Mouse (Mus musculus): ENCODE data around the gene Sla2. TPM values are rescaled to one million over a fixed set of nuclear protein-coding genes. Genes with fewer than 3 reads are reported as not detected.
"Not testable (repeated sequence)": the region's sequence is repeated elsewhere in the genome, so short reads cannot be mapped to it uniquely, and the experiment has no call there.

Sla2 gene
- under 1 TPM; 0.18 to 0.21 TPM for total RNA-seq (2021)
- long read RNA-seq, experiment 1, partial matches to known transcripts = 0 of 1 reads
- long read RNA-seq, experiment 1, other reads (novel, unspliced or antisense) = 1 of 1 reads
- long read RNA-seq, experiment 2, partial matches to known transcripts = 0 of 2 reads
- long read RNA-seq, experiment 2, other reads (novel, unspliced or antisense) = 0 of 2 reads

DNA sequence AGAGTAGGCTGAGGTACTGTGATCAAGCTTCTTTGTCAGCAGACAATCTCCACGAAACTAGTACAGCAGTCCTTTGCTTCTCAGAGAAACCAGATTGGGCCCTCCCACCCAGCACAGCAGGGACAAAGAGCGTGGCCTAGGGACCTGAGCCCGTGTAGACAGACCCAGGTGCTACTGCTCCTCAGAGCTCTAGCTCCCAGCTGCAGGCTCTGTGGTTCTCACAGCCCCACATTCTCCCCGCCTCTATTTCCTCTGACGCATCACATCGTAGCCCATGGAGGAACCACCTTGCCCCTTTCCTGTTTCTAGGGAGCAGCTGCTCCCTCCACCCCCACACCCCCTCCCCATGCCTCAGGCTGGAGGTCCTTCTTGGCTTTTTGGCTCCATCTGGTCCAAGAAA is at the start of gene Sla2:
Sla2 (minus strand) TSS at position 176 of the 400 bp plus-strand sequence.
- intact Hi-C loops (cut with DNase I) = no loop called here
- no peak for DNase-seq (ENCODE audit: low spot score in 2 of 2)

DNA sequence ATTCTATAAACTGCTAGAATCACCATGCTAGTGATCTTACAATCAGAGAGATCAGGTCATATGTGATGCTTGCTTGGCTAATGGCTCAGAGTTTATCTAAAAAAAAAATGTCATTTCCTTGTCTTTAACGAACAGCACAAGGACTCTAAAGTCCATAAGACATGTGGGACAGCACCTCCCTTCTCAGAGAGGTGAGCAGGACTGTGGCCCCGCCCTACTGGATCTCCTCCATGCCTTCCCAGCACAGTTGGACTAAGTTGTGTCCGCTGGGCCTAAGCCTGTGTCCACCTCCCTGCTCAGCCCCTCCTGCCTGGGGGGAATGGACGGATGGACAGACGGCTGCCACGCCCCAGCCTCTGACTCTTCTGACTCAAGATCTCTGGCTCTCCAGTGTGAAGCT is 48.0 kb upstream of the Sla2 start:
- DNase-seq (ENCODE audit: low spot score in 2 of 2) = no peak
- intact Hi-C loops (cut with DNase I) = loop anchor here (5.0 kb wide), 1 partner anchor 57 kb away; the partner anchor contains the start of gene Ndrg3

DNA sequence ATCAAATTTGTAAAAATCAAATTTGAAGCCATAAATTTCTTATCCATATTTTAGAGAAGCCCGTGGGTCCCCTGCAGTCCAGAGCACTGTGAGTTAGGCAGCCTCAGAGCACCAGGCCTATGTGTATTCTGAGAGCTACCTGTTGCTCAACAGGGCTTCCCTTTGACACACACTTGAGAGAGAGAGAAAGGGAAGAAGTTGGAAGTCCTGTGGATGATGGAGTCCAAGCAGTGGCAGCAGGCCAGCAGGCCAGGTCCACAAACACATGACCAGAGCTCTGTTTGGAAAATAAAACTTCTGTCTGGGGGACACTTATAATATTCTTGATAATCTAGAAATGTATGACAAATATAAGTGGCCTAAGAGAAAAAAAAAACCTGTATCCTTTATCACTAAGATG is 46.4 kb upstream of the Sla2 start:
- intact Hi-C loops (cut with DNase I) = no loop called here

DNA sequence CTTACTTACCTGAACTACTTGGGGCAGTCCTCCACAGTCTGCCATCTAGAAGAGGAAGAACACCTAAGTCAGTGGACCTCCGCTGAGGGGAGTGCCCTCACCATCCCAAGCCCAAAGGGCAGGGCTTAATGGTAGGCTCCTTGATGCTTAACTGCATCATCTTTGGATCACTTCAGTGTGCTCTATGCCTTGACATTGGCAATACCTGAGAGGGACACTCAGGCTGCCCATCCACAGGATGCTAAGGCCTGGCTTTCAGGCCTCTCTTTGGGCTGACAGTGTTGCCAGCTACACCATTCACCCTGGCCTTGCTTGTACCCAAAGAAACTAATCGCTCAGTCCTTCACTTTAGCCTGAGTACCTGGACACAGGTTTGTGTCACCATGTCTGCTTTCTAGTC is 44.4 kb upstream of the Sla2 start:
- no peak for DNase-seq (ENCODE audit: low spot score in 2 of 2)
- intact Hi-C loops (cut with DNase I) = no loop called here

More for the DNA sequence above, 46.4 kb upstream of the Sla2 start:
- no peak for DNase-seq (ENCODE audit: low spot score in 2 of 2)

DNA sequence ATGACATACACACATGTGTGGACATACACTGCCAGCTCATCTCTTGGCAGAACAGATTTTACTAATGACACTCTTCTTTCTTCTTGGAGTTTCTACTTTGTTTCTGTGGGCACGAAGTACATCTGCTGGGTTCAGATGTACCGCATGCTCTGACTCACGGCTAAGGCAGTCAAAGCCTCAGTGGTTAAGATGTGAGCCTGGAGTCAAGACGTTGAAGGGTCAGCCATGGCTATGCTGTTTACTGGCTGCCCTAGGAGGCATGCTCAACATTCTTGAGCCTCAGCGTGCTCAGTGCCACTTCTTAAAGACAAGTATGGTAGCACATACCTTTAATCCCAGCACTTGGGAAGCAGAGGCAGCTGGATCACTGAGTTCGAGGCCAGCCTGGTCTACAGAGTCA is 43.6 kb upstream of the Sla2 start:
- intact Hi-C loops (cut with DNase I) = no loop called here

DNA sequence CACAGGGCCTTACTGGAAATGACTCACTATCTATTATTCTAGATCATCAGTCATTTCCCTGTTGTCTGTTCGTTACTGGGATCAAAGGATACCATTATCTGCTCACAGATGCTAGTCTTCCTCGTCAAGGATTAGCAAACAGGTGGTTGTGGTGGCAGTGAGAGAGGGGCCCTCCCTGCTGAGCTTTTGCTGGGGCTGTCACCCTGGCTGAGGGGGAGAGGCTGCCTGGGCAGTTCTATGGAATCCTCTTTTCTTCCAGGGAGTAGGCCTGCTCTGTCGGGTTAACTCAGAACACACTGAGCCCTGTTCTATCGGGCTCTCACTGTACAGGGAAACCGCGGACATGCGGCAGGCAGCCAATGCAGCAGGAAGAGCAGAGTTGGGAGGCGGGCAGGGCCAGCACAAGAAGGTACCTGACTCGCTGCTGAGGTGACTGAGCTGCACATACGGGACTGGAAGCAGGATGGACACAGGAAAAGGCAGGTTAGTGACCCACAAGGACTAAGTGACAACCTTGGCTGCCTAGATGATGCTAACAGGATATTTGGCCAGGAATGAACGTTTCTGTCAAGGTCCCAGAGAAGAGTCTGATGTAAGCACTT is 42.6 kb upstream of the Sla2 start:
- DNase-seq (ENCODE audit: low spot score in 2 of 2) = no peak
- intact Hi-C loops (cut with DNase I) = no loop called here

More for the DNA sequence above, 43.6 kb upstream of the Sla2 start:
- DNase-seq (ENCODE audit: low spot score in 2 of 2) = no peak

DNA sequence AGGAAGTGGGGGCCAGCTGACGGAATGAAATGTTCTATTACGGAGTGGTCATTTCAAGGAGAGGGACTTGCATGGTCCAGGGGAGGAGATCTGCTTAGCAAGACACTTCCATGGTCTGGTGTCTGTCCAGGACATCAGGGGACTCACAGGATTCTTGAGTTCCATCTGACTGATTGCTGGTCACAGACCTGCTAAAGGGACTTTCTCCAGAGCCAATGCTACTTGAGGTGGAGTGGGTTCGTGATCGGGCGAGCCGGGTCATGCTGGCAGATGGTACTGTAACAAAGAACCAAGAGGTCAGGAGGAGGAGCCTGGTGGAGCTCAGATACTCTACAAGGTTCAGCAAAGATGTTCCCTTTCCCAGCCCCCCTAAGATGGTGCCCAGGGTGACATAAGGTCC is 41.6 kb upstream of the Sla2 start:
- no peak for DNase-seq (ENCODE audit: low spot score in 2 of 2)
- intact Hi-C loops (cut with DNase I) = no loop called here

DNA sequence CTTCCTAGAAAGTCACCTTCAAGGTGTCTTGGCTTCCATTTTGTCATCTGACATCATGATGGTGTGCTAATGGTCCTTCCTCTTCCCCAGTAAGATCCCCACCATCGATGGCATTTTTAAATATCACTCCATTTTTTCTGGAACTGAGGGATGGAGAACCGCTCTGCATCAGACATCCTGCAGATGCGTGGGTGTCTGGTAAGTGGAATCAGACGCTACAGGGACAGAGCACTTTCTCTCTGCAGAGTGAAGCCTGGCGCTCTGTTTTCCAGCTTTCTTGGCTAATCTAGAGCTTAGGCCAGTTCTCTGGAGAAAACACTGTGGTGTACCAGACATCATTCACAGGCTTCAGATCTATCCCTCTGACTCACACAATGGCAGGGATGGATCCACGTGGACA is 40.7 kb upstream of the Sla2 start:
- peak in 1 of 2 experiments; percentile 54 for DNase-seq (ENCODE audit: low spot score in 2 of 2)
- intact Hi-C loops (cut with DNase I) = no loop called here

DNA sequence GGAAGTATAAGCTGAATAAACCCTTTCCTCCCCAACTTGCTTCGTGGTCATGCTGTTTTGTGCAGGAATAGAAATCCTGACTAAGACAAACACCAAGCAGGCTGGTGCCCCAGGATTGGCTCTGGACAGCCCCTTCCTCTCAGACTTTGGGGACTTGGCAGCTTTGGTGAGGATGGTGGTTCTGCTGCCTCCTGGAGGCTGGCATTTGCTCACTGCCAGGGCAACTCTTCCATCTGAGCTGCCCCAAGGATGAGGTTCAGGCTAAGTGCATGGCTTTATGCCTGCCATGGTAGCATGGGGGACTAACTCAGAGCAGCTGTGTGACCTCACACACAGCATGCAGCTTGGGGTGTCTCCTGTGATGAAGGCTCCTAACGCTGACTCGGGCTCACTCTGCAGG is 38.6 kb upstream of the Sla2 start:
- DNase-seq (ENCODE audit: low spot score in 2 of 2); intact Hi-C loops (cut with DNase I): not testable (repeated sequence)

DNA sequence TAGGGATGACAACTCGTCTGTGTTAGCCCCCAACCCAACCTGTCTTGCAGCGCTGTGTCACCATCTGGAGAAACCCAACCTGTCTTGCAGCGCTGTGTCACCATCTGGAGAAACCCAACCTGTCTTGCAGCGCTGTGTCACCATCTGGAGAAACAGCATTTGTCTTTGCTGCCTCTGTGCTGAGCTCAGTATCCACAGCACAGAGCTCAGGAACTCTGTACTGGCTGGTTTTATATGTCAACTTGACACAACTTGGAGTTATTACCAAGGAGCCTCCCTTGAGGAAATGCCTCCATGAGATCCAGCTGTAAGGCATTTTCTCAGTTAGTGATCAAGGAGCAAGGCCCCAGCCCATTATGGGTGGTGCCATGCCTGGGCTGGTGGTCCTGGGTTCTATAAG is 38.1 kb upstream of the Sla2 start:
- intact Hi-C loops (cut with DNase I); DNase-seq (ENCODE audit: low spot score in 2 of 2): not testable (repeated sequence)

DNA sequence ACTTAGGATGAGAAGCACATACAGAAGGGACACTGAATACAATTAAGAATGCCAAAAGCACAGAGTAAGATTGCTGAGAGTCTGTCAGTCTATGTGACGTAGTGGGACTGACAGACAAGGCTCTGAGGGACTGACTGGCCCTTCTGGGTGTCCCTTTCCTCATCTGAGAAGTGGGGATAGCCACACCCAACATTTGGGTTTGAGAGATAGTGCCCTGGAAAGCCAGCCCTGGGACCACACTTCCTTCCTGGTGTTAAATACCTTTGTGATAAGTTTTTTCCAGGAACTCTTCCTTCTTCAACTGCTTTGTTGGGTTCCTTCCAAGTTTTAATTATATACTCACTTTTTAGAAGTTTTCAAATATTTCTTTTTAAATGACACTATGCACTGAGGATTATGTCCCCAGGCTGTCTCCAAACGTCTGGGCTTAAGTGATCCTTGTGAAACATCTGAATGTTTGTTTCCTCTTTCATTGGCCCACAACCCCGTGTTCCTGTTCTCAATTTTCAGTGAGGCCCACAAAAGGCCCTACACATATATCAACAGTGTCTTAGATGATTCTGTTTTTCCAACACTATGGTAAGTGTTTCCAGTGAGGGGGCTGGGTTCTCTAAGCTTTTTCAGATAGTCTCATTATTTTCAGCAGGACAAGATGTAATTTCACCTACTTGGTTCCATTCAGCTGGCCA is 37.4 kb upstream of the Sla2 start:
- DNase-seq (ENCODE audit: low spot score in 2 of 2) = no peak
- intact Hi-C loops (cut with DNase I) = no loop called here

DNA sequence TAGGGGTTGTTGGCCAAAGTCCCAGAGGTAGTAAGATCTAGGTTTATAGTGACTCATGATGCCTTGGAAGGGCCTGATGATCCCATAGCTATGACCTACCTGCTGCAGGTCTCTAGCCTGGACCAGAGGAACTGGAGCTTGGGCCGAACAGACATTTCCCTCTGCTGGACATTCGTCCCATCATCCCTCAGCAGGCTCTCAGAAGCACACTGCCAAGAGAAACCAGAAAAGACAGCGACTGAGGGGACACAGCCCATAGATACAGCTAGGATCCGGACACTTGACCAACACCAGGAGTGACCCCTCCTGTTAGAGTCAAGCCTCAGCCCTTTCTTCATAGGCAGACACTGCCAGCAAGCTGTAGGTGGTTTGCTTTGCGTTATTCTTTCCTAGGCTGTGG is 36.1 kb upstream of the Sla2 start:
- DNase-seq (ENCODE audit: low spot score in 2 of 2) = no peak
- intact Hi-C loops (cut with DNase I) = no loop called here

DNA sequence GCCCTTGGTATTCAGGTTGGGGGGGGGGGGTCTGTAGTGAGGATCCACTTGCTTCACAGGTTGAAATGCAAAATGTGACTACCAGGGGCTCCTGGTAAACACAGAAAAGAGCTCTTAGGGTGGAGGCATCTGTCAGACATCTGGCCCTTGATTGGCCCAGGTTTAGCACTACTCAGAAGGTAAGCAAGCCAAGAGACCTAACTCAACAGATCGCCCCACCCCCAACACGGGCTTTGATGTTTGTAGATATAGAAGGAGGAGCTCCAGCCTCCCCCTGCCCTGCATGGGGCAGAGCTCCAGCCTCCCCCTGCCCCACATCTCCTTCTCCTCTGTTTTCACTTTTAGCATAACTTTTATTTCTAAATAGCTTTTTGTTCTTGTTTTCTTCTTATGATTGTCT is 32.8 kb upstream of the Sla2 start:
- intact Hi-C loops (cut with DNase I) = no loop called here
- DNase-seq (ENCODE audit: low spot score in 2 of 2) = no peak

DNA sequence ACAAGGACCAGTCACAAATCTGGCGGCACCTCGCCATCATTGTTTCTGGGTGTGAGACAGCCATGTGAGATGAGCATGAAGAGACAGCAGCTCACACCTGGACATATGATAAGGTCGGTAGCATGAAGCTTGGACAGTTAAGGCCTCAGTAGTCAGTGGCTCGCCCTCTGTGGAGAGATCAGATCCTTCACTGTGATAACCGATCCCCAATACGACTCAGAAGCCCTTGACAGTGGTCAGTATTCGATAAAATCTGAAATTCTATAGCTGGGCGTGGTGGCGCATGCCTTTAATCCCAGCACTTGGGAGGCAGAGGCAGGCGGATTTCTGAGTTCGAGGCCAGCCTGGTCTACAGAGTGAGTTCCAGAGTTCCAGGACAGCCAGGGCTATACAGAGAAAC is 32.2 kb upstream of the Sla2 start:
- intact Hi-C loops (cut with DNase I); DNase-seq (ENCODE audit: low spot score in 2 of 2): not testable (repeated sequence)

DNA sequence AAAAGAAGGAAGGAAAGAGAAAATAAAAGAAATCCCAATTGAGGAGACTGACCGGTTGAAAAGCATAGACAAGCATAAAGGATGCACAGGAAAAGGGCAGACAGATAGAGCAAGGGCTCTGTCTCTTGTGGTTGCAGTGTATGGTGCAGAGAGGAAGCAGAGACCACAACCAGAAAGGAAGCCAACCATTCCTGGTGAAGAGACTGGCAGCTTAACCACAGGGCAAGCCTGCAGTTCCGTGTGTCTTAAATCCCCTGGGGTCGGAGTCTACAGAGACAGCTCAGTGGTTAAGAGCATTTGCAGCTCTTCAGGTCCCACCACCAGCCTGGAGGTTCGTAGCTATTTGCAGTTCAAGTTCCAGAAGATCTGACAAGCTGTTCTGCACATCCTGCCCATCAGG is 31.6 kb upstream of the Sla2 start:
- intact Hi-C loops (cut with DNase I) = no loop called here
- no peak for DNase-seq (ENCODE audit: low spot score in 2 of 2)

DNA sequence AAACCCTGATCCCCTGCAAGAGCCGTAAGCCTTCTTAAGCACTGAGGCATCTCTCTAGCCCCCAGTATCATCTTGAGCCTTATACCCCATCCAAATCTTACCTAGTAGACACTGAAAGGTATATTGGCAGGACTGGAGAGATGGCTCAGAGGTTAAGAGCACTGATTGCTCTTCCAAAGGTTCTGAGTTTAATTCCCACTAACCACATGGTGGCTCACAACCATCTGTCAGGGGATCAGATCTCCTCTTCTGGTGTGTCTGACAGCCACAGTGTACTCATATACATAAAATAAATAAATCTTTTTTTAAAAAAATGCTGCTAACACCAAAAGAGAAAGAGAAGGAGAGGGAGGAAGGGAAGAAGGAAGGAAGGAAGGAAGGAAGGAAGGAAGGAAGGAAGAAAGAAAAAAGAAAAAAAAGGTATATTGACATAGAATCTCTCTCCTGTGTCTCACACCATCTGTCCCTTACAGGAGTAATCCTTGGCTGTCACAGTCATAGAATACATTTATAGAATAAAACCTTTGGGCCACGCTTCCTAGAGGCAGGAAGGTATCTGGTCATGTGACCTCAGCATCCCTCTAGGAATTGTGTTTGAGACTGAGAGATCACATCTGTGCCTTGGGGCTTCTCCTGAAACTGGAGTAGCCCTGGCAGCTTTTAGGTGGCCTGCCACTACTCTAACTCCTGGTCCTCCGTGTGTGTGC is 29.6 kb upstream of the Sla2 start:
- intact Hi-C loops (cut with DNase I) = no loop called here

DNA sequence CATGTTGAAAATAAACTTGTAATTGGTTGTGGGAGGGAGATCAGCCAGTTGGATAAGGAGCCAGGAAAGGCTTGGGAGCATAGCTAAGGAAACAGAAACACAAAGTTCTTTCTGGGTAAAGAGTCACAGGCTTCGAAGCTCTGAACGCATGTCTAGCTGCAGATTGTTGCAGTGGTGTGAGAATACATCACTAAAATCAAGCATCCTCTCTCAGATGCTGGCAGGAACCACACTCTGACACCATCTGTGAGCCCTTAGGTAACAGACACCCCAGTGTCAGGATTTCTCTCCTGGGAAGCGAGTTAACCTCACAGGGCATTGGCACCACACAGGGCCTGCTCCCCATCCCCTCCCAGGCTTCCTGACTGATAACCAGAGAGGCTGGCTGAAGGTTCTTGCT is 28.6 kb upstream of the Sla2 start:
- intact Hi-C loops (cut with DNase I) = loop anchor here (1.0 kb wide), 1 partner anchor 33 kb away; no protein-coding TSS in a partner anchor

More for the DNA sequence above, 29.6 kb upstream of the Sla2 start:
- no peak for DNase-seq (ENCODE audit: low spot score in 2 of 2)

DNA sequence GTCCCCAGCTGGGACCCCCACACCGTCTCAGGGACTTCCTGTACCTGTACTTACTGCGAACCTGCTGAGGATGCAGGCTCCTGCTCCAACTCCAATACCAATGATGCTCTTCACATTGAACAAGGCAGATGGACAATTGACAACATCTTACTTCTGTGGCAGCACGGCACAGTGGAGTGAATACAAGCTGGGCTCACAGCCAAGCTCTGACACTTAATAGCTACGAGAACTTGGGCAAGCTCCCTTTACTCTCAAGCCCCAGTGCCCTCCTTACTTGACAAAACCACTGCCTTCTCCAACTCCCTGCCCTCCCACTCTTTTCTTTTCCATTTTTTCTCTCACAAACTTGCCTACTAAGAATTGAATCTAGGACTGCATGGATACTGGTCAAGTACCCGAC is 26.2 kb upstream of the Sla2 start:
- intact Hi-C loops (cut with DNase I) = no loop called here
- no peak for DNase-seq (ENCODE audit: low spot score in 2 of 2)

More for the DNA sequence above, 28.6 kb upstream of the Sla2 start:
- no peak for DNase-seq (ENCODE audit: low spot score in 2 of 2)

DNA sequence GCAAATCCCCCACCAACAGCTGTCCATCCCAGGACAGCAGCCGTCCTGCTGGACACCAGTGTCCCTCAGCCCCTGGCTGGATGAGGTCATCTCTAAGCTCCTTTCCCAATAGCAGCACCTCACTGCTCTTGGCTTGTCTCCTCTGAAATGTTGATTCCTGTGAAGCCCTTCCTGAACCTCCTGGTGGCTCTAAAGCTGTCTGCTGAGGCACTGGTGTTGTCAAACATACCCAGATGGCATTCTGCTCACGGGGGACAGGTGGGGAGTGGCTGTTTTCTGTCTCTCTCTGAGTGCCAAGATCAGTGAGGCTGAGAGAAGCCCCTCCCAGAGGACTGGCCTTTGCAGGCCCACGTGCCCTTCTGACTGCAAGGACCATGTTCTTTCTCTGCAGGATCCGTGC is 18.9 kb upstream of the Sla2 start:
- intact Hi-C loops (cut with DNase I); DNase-seq (ENCODE audit: low spot score in 2 of 2): not testable (repeated sequence)

DNA sequence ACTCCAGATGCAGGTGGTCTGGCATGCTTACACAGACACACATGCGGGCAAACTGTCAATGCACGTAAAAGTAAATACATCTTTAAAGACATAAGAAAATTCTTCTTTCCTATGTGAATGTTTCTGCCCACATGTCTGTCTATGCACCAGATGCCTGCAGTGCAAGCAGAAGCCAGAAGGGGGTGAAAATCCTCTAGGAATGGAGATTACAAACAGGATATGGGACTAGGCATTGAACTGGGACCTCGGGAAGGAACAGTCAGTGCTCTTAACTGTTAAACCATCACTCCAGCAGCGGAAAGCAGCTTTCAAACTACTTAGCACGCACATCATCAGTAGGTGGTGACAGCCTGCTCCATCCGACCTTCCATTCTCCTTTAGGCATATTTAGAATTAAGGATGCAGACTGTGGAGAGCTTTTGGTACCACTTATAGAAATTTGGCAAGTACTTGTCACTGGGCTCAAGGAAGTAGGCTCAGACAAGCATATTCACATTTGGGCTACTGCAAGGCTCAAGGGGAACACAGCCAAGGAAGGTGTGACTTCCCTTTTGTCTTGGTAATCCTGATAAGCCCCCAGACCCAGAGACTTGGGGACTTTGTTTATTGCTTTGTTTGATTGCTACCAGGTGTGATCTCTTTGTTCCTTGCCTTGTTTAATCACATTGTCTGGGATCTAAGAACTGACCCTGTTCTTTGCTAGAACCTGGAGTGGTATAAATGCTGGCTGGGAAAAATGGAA is 18.2 kb upstream of the Sla2 start:
- peak; percentile 83 to 87 for DNase-seq (ENCODE audit: low spot score in 2 of 2)
- intact Hi-C loops (cut with DNase I) = no loop called here
